Comparison of ENCODE assay signal across 8 mouse cellular contexts in genomic region chr6:34865711-34866593, GRCm38 (mm10). TPM values are rescaled to one million over a fixed set of nuclear protein-coding genes. Genes with fewer than 3 reads are reported as not detected.
DNase-seq lines count a peak whose midpoint lies in the region; ATAC-seq lines count a peak whose summit lies in the region.

No protein-coding gene starts in this region.

- H3K4me1 ChIP-seq in midbrain, embryonic 10.5 days, result peaks cover 19% of the 10 kb centered on the region
- peaks cover 8% of the 10 kb centered on the region; the same call in 1 of the 2 replicates for H3K4me1 ChIP-seq in midbrain, embryonic 13.5 days (replicated peaks)
- H3K4me1 ChIP-seq in heart, embryonic 15.5 days (replicated peaks), result peaks cover 48% of the 10 kb centered on the region
- H3K4me1 ChIP-seq in limb, embryonic 12.5 days (replicated peaks), result peaks cover 22% of the 10 kb centered on the region
- H3K4me1 ChIP-seq in stomach, embryonic 14.5 days (ENCODE audit: control insufficient read depth, insufficient read depth, low read length), result peaks cover 16% of the 10 kb centered on the region; the same call in 1 of the 2 replicates
- H3K4me1 ChIP-seq in hindbrain, embryonic 14.5 days (replicated peaks; ENCODE audit: control insufficient read depth, insufficient read depth, low read length), result no peaks in the 10 kb centered on the region

- H3K4me2 ChIP-seq in midbrain, embryonic 13.5 days (replicated peaks), result no peak overlapping the region
- no peak overlapping the region for H3K4me2 ChIP-seq in heart, embryonic 15.5 days
- H3K4me2 ChIP-seq in limb, embryonic 12.5 days, result no peak overlapping the region
- no peak overlapping the region for H3K4me2 ChIP-seq in stomach, embryonic 14.5 days (replicated peaks; ENCODE audit: low read depth, low read length)
- no peak overlapping the region for H3K4me2 ChIP-seq in hindbrain, embryonic 14.5 days (replicated peaks)

- H3K9me3 ChIP-seq in midbrain, embryonic 10.5 days (replicated peaks), result no peaks in the 10 kb centered on the region
- H3K9me3 ChIP-seq in midbrain, embryonic 13.5 days, result no peaks in the 10 kb centered on the region
- no peaks in the 10 kb centered on the region for H3K9me3 ChIP-seq in heart, embryonic 15.5 days (replicated peaks)
- no peaks in the 10 kb centered on the region for H3K9me3 ChIP-seq in limb, embryonic 12.5 days
- no peaks in the 10 kb centered on the region for H3K9me3 ChIP-seq in stomach, embryonic 14.5 days (ENCODE audit: control insufficient read depth, low read depth, low read length)
- no peaks in the 10 kb centered on the region for H3K9me3 ChIP-seq in hindbrain, embryonic 14.5 days (ENCODE audit: control insufficient read depth, low read length)

- WGBS in midbrain, embryonic 10.5 days, result 72% methylated on average over 7 of the region's 7 CpGs
- WGBS in midbrain, embryonic 13.5 days, result 69% methylated on average over 7 of the region's 7 CpGs
- 43% methylated on average over 7 of the region's 7 CpGs for WGBS in heart, embryonic 15.5 days
- 66% methylated on average over 7 of the region's 7 CpGs for WGBS in limb, embryonic 12.5 days
- WGBS in stomach, embryonic 14.5 days, result 40% methylated on average over 7 of the region's 7 CpGs
- WGBS in hindbrain, embryonic 14.5 days, result 75% methylated on average over 7 of the region's 7 CpGs

- H3K27me3 ChIP-seq in midbrain, embryonic 10.5 days (ENCODE audit: low read depth, poor library complexity, severe bottlenecking), result no peaks in the 10 kb centered on the region
- H3K27me3 ChIP-seq in midbrain, embryonic 13.5 days, result no peaks in the 10 kb centered on the region
- H3K27me3 ChIP-seq in heart, embryonic 15.5 days, result no peaks in the 10 kb centered on the region
- H3K27me3 ChIP-seq in limb, embryonic 12.5 days, result no peaks in the 10 kb centered on the region
- H3K27me3 ChIP-seq in stomach, embryonic 14.5 days (ENCODE audit: control insufficient read depth, insufficient read depth, low read length), result no peaks in the 10 kb centered on the region
- H3K27me3 ChIP-seq in hindbrain, embryonic 14.5 days (ENCODE audit: control insufficient read depth, insufficient read depth, low read length), result no peaks in the 10 kb centered on the region

- no peak overlapping the region for H3K4me3 ChIP-seq in midbrain, embryonic 10.5 days
- H3K4me3 ChIP-seq in midbrain, embryonic 13.5 days (replicated peaks), result no peak overlapping the region
- H3K4me3 ChIP-seq in heart, embryonic 15.5 days, result no peak overlapping the region
- H3K4me3 ChIP-seq in limb, embryonic 12.5 days (replicated peaks), result no peak overlapping the region
- no peak overlapping the region for H3K4me3 ChIP-seq in stomach, embryonic 14.5 days (ENCODE audit: low read depth, low read length)
- H3K4me3 ChIP-seq in hindbrain, embryonic 14.5 days (replicated peaks; ENCODE audit: low read length), result no peak overlapping the region

- no peak for DNase-seq in midbrain, embryonic 10.5 days (ENCODE audit: low spot score)
- no peak for DNase-seq in hindbrain, embryonic 14.5 days (ENCODE audit: low spot score)
- DNase-seq in thymus, postnatal 14 days, result no peak
- DNase-seq in thymus, postnatal 4 days, result no peak

- H3K27ac ChIP-seq in midbrain, embryonic 10.5 days (replicated peaks), result peak overlapping the region; percentile 42; the same call in 1 of the 2 replicates
- H3K27ac ChIP-seq in midbrain, embryonic 13.5 days, result no peak overlapping the region
- H3K27ac ChIP-seq in heart, embryonic 15.5 days, result peak overlapping the region; percentile 80
- 0 out of 2 replicates have a peak overlapping the region, but pooled peaks have one; percentile 25 for H3K27ac ChIP-seq in limb, embryonic 12.5 days
- H3K27ac ChIP-seq in stomach, embryonic 14.5 days (ENCODE audit: low read length), result peak overlapping the region; percentile 61; the same call in 1 of the 2 replicates
- no peak overlapping the region for H3K27ac ChIP-seq in hindbrain, embryonic 14.5 days

- H3K36me3 ChIP-seq in midbrain, embryonic 10.5 days, result no peaks in the 10 kb centered on the region
- H3K36me3 ChIP-seq in midbrain, embryonic 13.5 days, result no peaks in the 10 kb centered on the region
- no peaks in the 10 kb centered on the region for H3K36me3 ChIP-seq in heart, embryonic 15.5 days
- H3K36me3 ChIP-seq in limb, embryonic 12.5 days, result no peaks in the 10 kb centered on the region
- H3K36me3 ChIP-seq in stomach, embryonic 14.5 days (ENCODE audit: control insufficient read depth, insufficient read depth, low read length), result no peaks in the 10 kb centered on the region
- H3K36me3 ChIP-seq in hindbrain, embryonic 14.5 days (replicated peaks; ENCODE audit: control insufficient read depth, insufficient read depth), result no peaks in the 10 kb centered on the region

- ATAC-seq in midbrain, embryonic 13.5 days, result no peak
- ATAC-seq in heart, embryonic 15.5 days (replicated peaks; ENCODE audit: insufficient number of reproducible peaks, insufficient read depth, low FRiP score, low read depth), result peak; percentile 68; the same call in 1 of the 2 replicates
- ATAC-seq in limb, embryonic 12.5 days (ENCODE audit: insufficient number of reproducible peaks, insufficient read depth, low FRiP score, low TSS enrichment, low read depth), result no peak
- peak; percentile 82 for ATAC-seq in stomach, embryonic 14.5 days (ENCODE audit: insufficient number of reproducible peaks, insufficient read depth, low FRiP score, low read depth)
- no peak for ATAC-seq in hindbrain, embryonic 14.5 days (ENCODE audit: low FRiP score)

- no peak overlapping the region for H3K9ac ChIP-seq in midbrain, embryonic 13.5 days (replicated peaks)
- H3K9ac ChIP-seq in heart, embryonic 15.5 days, result no peak overlapping the region
- H3K9ac ChIP-seq in limb, embryonic 12.5 days (replicated peaks), result no peak overlapping the region
- no peak overlapping the region for H3K9ac ChIP-seq in stomach, embryonic 14.5 days (replicated peaks; ENCODE audit: low read depth, low read length)
- no peak overlapping the region for H3K9ac ChIP-seq in hindbrain, embryonic 14.5 days

RNA-seq across cellular contexts. Expression of gene Tmem140, which starts 3.0 kb away (rescaled TPM):
- polyA plus RNA-seq in midbrain, embryonic 10.5 days (2016; fragmentation: Nextera tagmentation; extraction: Ambion mirVana), result 1.9 and 2.1 TPM in 2 replicates
- polyA plus RNA-seq in midbrain, embryonic 13.5 days (2015; fragmentation: Nextera tagmentation; extraction: Ambion mirVana), result 0.96 and 1.5 TPM in 2 replicates
- polyA plus RNA-seq in heart, embryonic 15.5 days (2015; fragmentation: Nextera tagmentation; extraction: Ambion mirVana), result 1.4 and 2.2 TPM in 2 replicates
- 2.0 and 2.4 TPM in 2 replicates for polyA plus RNA-seq in limb, embryonic 12.5 days (2016; fragmentation: Nextera tagmentation; extraction: Ambion mirVana)
- polyA plus RNA-seq in stomach, embryonic 14.5 days (2014; fragmentation: Nextera tagmentation; extraction: Ambion mirVana), result 1.4 and 1.8 TPM in 2 replicates
- polyA plus RNA-seq in hindbrain, embryonic 14.5 days (2014; fragmentation: Nextera tagmentation; extraction: Ambion mirVana), result 0.78 and 1.4 TPM in 2 replicates

RNA-seq across cellular contexts. Expression of gene Cyren, which starts 11.9 kb away (rescaled TPM):
- polyA plus RNA-seq in midbrain, embryonic 10.5 days (2016; fragmentation: Nextera tagmentation; extraction: Ambion mirVana), result 17.0 and 17.7 TPM in 2 replicates
- 11.6 and 12.1 TPM in 2 replicates for polyA plus RNA-seq in midbrain, embryonic 13.5 days (2015; fragmentation: Nextera tagmentation; extraction: Ambion mirVana)
- 7.6 and 9.6 TPM in 2 replicates for polyA plus RNA-seq in heart, embryonic 15.5 days (2015; fragmentation: Nextera tagmentation; extraction: Ambion mirVana)
- 18.1 and 19.3 TPM in 2 replicates for polyA plus RNA-seq in limb, embryonic 12.5 days (2016; fragmentation: Nextera tagmentation; extraction: Ambion mirVana)
- 9.4 and 10.0 TPM in 2 replicates for polyA plus RNA-seq in stomach, embryonic 14.5 days (2014; fragmentation: Nextera tagmentation; extraction: Ambion mirVana)
- polyA plus RNA-seq in hindbrain, embryonic 14.5 days (2014; fragmentation: Nextera tagmentation; extraction: Ambion mirVana), result 7.4 and 8.3 TPM in 2 replicates

RNA-seq across cellular contexts. Expression of gene Wdr91, which starts 44.7 kb away (rescaled TPM):
- polyA plus RNA-seq in midbrain, embryonic 10.5 days (2016; fragmentation: Nextera tagmentation; extraction: Ambion mirVana), result 11.4 and 13.0 TPM in 2 replicates
- 12.0 and 13.9 TPM in 2 replicates for polyA plus RNA-seq in midbrain, embryonic 13.5 days (2015; fragmentation: Nextera tagmentation; extraction: Ambion mirVana)
- polyA plus RNA-seq in heart, embryonic 15.5 days (2015; fragmentation: Nextera tagmentation; extraction: Ambion mirVana), result 7.8 and 10.7 TPM in 2 replicates
- 13.9 and 15.3 TPM in 2 replicates for polyA plus RNA-seq in limb, embryonic 12.5 days (2016; fragmentation: Nextera tagmentation; extraction: Ambion mirVana)
- polyA plus RNA-seq in stomach, embryonic 14.5 days (2014; fragmentation: Nextera tagmentation; extraction: Ambion mirVana), result 9.7 and 10.7 TPM in 2 replicates
- polyA plus RNA-seq in hindbrain, embryonic 14.5 days (2014; fragmentation: Nextera tagmentation; extraction: Ambion mirVana), result 15.0 and 15.5 TPM in 2 replicates

RNA-seq across cellular contexts. Expression of gene Stra8, which starts 54.0 kb away (rescaled TPM):
- polyA plus RNA-seq in midbrain, embryonic 10.5 days (2016; fragmentation: Nextera tagmentation; extraction: Ambion mirVana), result not detected in 2 replicates
- not detected in 2 replicates for polyA plus RNA-seq in midbrain, embryonic 13.5 days (2015; fragmentation: Nextera tagmentation; extraction: Ambion mirVana)
- not detected in 2 replicates for polyA plus RNA-seq in heart, embryonic 15.5 days (2015; fragmentation: Nextera tagmentation; extraction: Ambion mirVana)
- not detected in 2 replicates for polyA plus RNA-seq in limb, embryonic 12.5 days (2016; fragmentation: Nextera tagmentation; extraction: Ambion mirVana)
- polyA plus RNA-seq in stomach, embryonic 14.5 days (2014; fragmentation: Nextera tagmentation; extraction: Ambion mirVana), result not detected in 2 replicates
- not detected in 2 replicates for polyA plus RNA-seq in hindbrain, embryonic 14.5 days (2014; fragmentation: Nextera tagmentation; extraction: Ambion mirVana)

Comparison
In these comparisons a context has a peak if more than half of its experiments do, and no peak if none do; other contexts are left out.
1. H3K27ac ChIP-seq: peak in midbrain, embryonic 10.5 days (single experiment), heart, embryonic 15.5 days (single experiment), limb, embryonic 12.5 days (single experiment) and stomach, embryonic 14.5 days (single experiment); none in midbrain, embryonic 13.5 days (single experiment) and hindbrain, embryonic 14.5 days (single experiment).
2. ATAC-seq: peak in heart, embryonic 15.5 days (single experiment) and stomach, embryonic 14.5 days (single experiment); none in midbrain, embryonic 13.5 days (single experiment), limb, embryonic 12.5 days (single experiment) and hindbrain, embryonic 14.5 days (single experiment).